Mouse (Mus musculus) CH12.LX (cell line): ENCODE measurements around the gene Hist1h4h. TPM values are rescaled to one million over a fixed set of nuclear protein-coding genes. Genes with fewer than 3 reads are reported as not detected.
A peak's percentile ranks its signal among the peaks of the same experiment; 100 is the strongest.
"Not testable (repeated sequence)": the region's sequence is repeated elsewhere in the genome, so short reads cannot be mapped to it uniquely, and the experiment has no call there.

ENCODE experiments used
- DNase-seq: peaks from one replicate; pipeline ENCODE4 v3.0.0-alpha.2; 2013; ENCODE audit errors: extremely low read depth
- H3K27ac ChIP-seq: 2 replicates; pipeline ENCODE4 v1.5.1; 2012; ENCODE audit warnings: low read depth, mild to moderate bottlenecking, control low read depth, moderate library complexity; ENCODE audit not compliant: insufficient read depth
- H3K27me3 ChIP-seq: replicated peaks from 2 replicates; pipeline ENCODE3; 2012; ENCODE audit warnings: inconsistent platforms
- H3K36me3 ChIP-seq, 2 experiments: replicated peaks in 1 of 2; 2 replicates each; pipeline versions ENCODE3 to v1.6.1; 2012; ENCODE audit warnings: inconsistent platforms in 1 of 2, low read length in 1 of 2, mild to moderate bottlenecking in 1 of 2, mixed read lengths in 1 of 2, moderate library complexity in 1 of 2; ENCODE audit not compliant: control insufficient read depth in 1 of 2, insufficient read depth in 1 of 2
- H3K4me1 ChIP-seq, 2 experiments: 2 replicates each; pipeline ENCODE4 v1.6.1; 2012; ENCODE audit warnings: inconsistent platforms in 1 of 2, moderate library complexity in 1 of 2; ENCODE audit not compliant: insufficient read depth in 2 of 2, control insufficient read depth in 1 of 2
- H3K4me2 ChIP-seq: 2 replicates; pipeline ENCODE4 v1.6.1; 2012; ENCODE audit warnings: low read depth, mild to moderate bottlenecking, control low read depth; ENCODE audit not compliant: poor library complexity, insufficient read depth, severe bottlenecking
- H3K4me3 ChIP-seq, 3 experiments: fragments of 150-350 bp in 1 of 3; sonication (generic) in 1 of 3; replicated peaks in 1 of 3; 2 replicates each; pipeline versions ENCODE3 to v1.5.1; 2011 to 2012; ENCODE audit warnings: low read depth in 2 of 3, low read length in 2 of 3, mild to moderate bottlenecking in 2 of 3, moderate library complexity in 2 of 3, control low read depth in 1 of 3, improper control_type of control experiment in 1 of 3, inconsistent platforms in 1 of 3, mixed read lengths in 1 of 3; ENCODE audit not compliant: poor library complexity in 1 of 3
- H3K79me2 ChIP-seq: replicated peaks from 2 replicates; pipeline ENCODE4 v1.6.1; 2012; ENCODE audit warnings: mild to moderate bottlenecking, moderate library complexity; ENCODE audit not compliant: control insufficient read depth, poor library complexity, insufficient read depth, severe bottlenecking; ENCODE audit errors: extremely low read depth
- H3K9ac ChIP-seq: 2 replicates; pipeline ENCODE4 v1.6.1; 2012; ENCODE audit warnings: low read depth, mild to moderate bottlenecking, control low read depth, moderate library complexity; ENCODE audit not compliant: insufficient read depth
- H3K9me3 ChIP-seq: replicated peaks from 2 replicates; pipeline ENCODE3; 2012; ENCODE audit warnings: low read length, inconsistent platforms, mixed read lengths
- CHD1 ChIP-seq: IDR thresholded peaks from 2 replicates; pipeline ENCODE4 v1.6.1; 2012; ENCODE audit warnings: low read depth, low read length, improper control_type of control experiment, inconsistent platforms
- CHD2 ChIP-seq: IDR thresholded peaks from 2 replicates; pipeline ENCODE4 v1.6.1; 2011; ENCODE audit warnings: low read length, improper control_type of control experiment
- E2F4 ChIP-seq: IDR thresholded peaks from 2 replicates; pipeline ENCODE4 v1.6.1; 2011; ENCODE audit warnings: low read depth, low read length, improper control_type of control experiment; ENCODE audit not compliant: insufficient replicate concordance
- IRF4 ChIP-seq: IDR thresholded peaks from 2 replicates; pipeline ENCODE4 v1.6.1; 2014; ENCODE audit warnings: low read depth, mild to moderate bottlenecking, inconsistent platforms, low read length, improper control_type of control experiment
- MEF2A ChIP-seq: IDR thresholded peaks from 2 replicates; pipeline ENCODE4 v1.6.1; 2014; ENCODE audit warnings: low read depth, mild to moderate bottlenecking, inconsistent platforms, low read length, improper control_type of control experiment, borderline replicate concordance
- MXI1 ChIP-seq: IDR thresholded peaks from 2 replicates; pipeline ENCODE4 v1.6.1; 2011; ENCODE audit warnings: mild to moderate bottlenecking, low read depth, low read length, improper control_type of control experiment
- NELFE ChIP-seq: IDR thresholded peaks from 2 replicates; pipeline ENCODE4 v1.6.1; 2011; ENCODE audit warnings: low read depth, low read length, improper control_type of control experiment
- POLR2A ChIP-seq: IDR thresholded peaks from 2 replicates; pipeline ENCODE4 v1.6.1; 2011; ENCODE audit warnings: low read depth, mild to moderate bottlenecking, improper control_type of control experiment, low read length
- POLR2AphosphoS2 ChIP-seq: IDR thresholded peaks from 2 replicates; pipeline ENCODE4 v1.6.1; 2011; ENCODE audit warnings: low read depth, low read length, improper control_type of control experiment
- SIN3A ChIP-seq: IDR thresholded peaks from 2 replicates; pipeline ENCODE4 v1.6.1; 2012; ENCODE audit warnings: low read length, improper control_type of control experiment, inconsistent platforms
- TBP ChIP-seq: conservative IDR thresholded peaks from 2 replicates; pipeline ENCODE4 v1.6.1; 2011; ENCODE audit warnings: low read depth, low read length, improper control_type of control experiment
- TCF12 ChIP-seq: IDR thresholded peaks from 2 replicates; pipeline ENCODE4 v1.6.1; 2014; ENCODE audit warnings: low read depth, mild to moderate bottlenecking, inconsistent platforms, low read length, improper control_type of control experiment
- UBTF ChIP-seq: IDR thresholded peaks from 2 replicates; pipeline ENCODE4 v1.6.1; 2012; ENCODE audit warnings: low read depth, mild to moderate bottlenecking, inconsistent platforms, low read length, improper control_type of control experiment, moderate library complexity
- ZMIZ1 ChIP-seq: IDR thresholded peaks from 2 replicates; pipeline ENCODE4 v1.6.1; 2012; ENCODE audit warnings: low read depth, mild to moderate bottlenecking, inconsistent platforms, low read length, improper control_type of control experiment
- ZNF384 ChIP-seq: IDR thresholded peaks from 2 replicates; pipeline ENCODE4 v1.6.1; 2012; ENCODE audit warnings: low read depth, low read length, improper control_type of control experiment, inconsistent platforms
- dilution Hi-C: fragments of 300-500 bp; cut with MboI; formaldehyde crosslinking; loops from 2 replicates; pipeline ENCODE4 v1.14.3; 2020; ENCODE audit warnings: low sequenced_read_pairs; ENCODE audit not compliant: extremely low pct_unique_long_range_greater_than_20kb, extremely low pct_ligation_motif_present
- in situ Hi-C: fragments of 300-500 bp; cut with MboI; formaldehyde crosslinking; loops from 3 replicates; pipeline ENCODE4 v1.14.3; 2019; ENCODE audit warnings: low sequenced_read_pairs, low pct_ligation_motif_present, low pct_unique_long_range_greater_than_20kb, mixed read lengths
- polyA plus RNA-seq: library from polyadenylated mRNA; unstranded; fragments of >175 nt; gene quantifications from 2 replicates; pipeline ENCODE4 v1.2.1, GENCODE M21; 2012; ENCODE audit warnings: low read depth; ENCODE audit not compliant: insufficient read length
- total RNA-seq, 2 experiments: library from RNA; depleted of rRNA; stranded (reverse); fragments of 300-350 nt in 1 of 2; fragments of >200 nt in 1 of 2; gene quantifications; 2 replicates each; pipeline ENCODE4 v1.2.3; 2012 to 2014

Gene Hist1h4h
- total and polyA plus RNA-seq, 3 experiments, result 5.5 to 4,957 (median 19.4) TPM

- H3K27ac ChIP-seq, result peak within 1 kb of the TSS; percentile 93
- in situ Hi-C loops, dilution Hi-C loops, H3K36me3 ChIP-seq, H3K79me2 ChIP-seq, H3K9me3 ChIP-seq, H3K27me3 ChIP-seq: not testable (repeated sequence)
- peak within 1 kb of the TSS; percentile 42 to 63 (median 44) for H3K4me3 ChIP-seq
- TF ChIP-seq ZNF384 (peak; percentile 93), NELFE (peak; percentile 85), E2F4 (peak; percentile 99), POLR2A (peak; percentile 86), CHD2 (peak; percentile 63), ZMIZ1 (peak; percentile 93), UBTF (peak; percentile 49; the same call in 1 of the 2 replicates), TCF12 (peak; percentile 81), MXI1 (peak; percentile 73; the same call in 1 of the 2 replicates), CHD1 (peak; percentile 76; the same call in 1 of the 2 replicates), MEF2A (peak; percentile 27; the same call in 1 of the 2 replicates), SIN3A (peak; percentile 89), TBP (peak; percentile 97)
- peak; percentile 94 for DNase-seq
- peak within 1 kb of the TSS; percentile 98 for H3K4me2 ChIP-seq
- peak within 1 kb of the TSS; percentile 100 for H3K9ac ChIP-seq
- peaks cover 14 to 41% of the 10 kb centered on the region in 2 experiments for H3K4me1 ChIP-seq
Observed at GRCm38 (mm10) chr13:23533560-23534367, 2.9 kb downstream of the Hist1h4h start, which contains the start of gene Hist1h2af. TSS of gene Hist1h2af (plus strand) at chr13:23533906.

GRCm38 (mm10) chr13:23534368-23535131 is 3.7 kb downstream of the Hist1h4h start:
- H3K4me2 ChIP-seq, result peak overlapping the region; percentile 98
- dilution Hi-C loops (no loop called here), in situ Hi-C loops (no loop called here)
- H3K9ac ChIP-seq, result peak overlapping the region; percentile 100
- DNase-seq, result peak; percentile 86
- no peaks in the 10 kb centered on the region for H3K9me3 ChIP-seq
- H3K4me3 ChIP-seq, result peak overlapping the region; percentile 41 to 63 (median 42)
- H3K36me3 ChIP-seq, result no peaks in the 10 kb centered on the region
- TF ChIP-seq NELFE (peak; percentile 31), POLR2A (peak; percentile 51; the same call in 1 of the 2 replicates), TBP (peak; percentile 58; the same call in 1 of the 2 replicates), IRF4 (no peak), POLR2AphosphoS2 (0 out of 2 replicates have a peak, but pooled peaks have one; percentile 72)
- peaks cover 9 to 44% of the 10 kb centered on the region in 2 experiments; a peak in 3 of 4 replicates for H3K4me1 ChIP-seq
- H3K79me2 ChIP-seq, result no peaks in the 10 kb centered on the region
- no peaks in the 10 kb centered on the region for H3K27me3 ChIP-seq
- peak overlapping the region; percentile 93 for H3K27ac ChIP-seq
